Mouse (Mus musculus) neutrophil, adult 65 days (primary cell): ENCODE measurements around the gene Vezt. TPM values are rescaled to one million over a fixed set of nuclear protein-coding genes. Genes with fewer than 3 reads are reported as not detected.

ENCODE experiments used
- total RNA-seq: library from RNA; stranded (reverse); gene quantifications from 2 replicates; pipeline ENCODE4 v1.2.4, GENCODE M21; 2023

The Vezt gene
- 4.3 and 6.8 TPM in 2 replicates for total RNA-seq

GRCm38 (mm10) chr10:94035658-94036374, at the start of gene Vezt, which contains the start of gene Fgd6:
TSS of gene Vezt (minus strand) at chr10:94035817.
TSS of gene Fgd6 (plus strand) at chr10:94036001.

GRCm38 (mm10) chr10:93897043-93897646, 138.5 kb downstream of the Vezt start, which contains the start of gene Metap2:
TSS of gene Metap2 (minus strand) at chr10:93897093.

Other genes with a start within 250 kb of the Vezt start
- gene Usp44, start 204.3 kb downstream of the Vezt start, total RNA-seq = not detected in 2 replicates
- 77.9 and 79.3 TPM in 2 replicates for gene Metap2, start 138.7 kb downstream of the Vezt start, total RNA-seq
- gene Fgd6, start 184 bp upstream of the Vezt start, total RNA-seq = 3.6 and 9.0 TPM in 2 replicates
- gene Nr2c1, start 112.2 kb upstream of the Vezt start, total RNA-seq = 2.5 and 2.6 TPM in 2 replicates
- gene Ndufa12, start 162.9 kb upstream of the Vezt start, total RNA-seq = 23.4 and 25.1 TPM in 2 replicates